Comparison of ENCODE assay signal across 8 mouse cellular contexts in the genomic region with DNA sequence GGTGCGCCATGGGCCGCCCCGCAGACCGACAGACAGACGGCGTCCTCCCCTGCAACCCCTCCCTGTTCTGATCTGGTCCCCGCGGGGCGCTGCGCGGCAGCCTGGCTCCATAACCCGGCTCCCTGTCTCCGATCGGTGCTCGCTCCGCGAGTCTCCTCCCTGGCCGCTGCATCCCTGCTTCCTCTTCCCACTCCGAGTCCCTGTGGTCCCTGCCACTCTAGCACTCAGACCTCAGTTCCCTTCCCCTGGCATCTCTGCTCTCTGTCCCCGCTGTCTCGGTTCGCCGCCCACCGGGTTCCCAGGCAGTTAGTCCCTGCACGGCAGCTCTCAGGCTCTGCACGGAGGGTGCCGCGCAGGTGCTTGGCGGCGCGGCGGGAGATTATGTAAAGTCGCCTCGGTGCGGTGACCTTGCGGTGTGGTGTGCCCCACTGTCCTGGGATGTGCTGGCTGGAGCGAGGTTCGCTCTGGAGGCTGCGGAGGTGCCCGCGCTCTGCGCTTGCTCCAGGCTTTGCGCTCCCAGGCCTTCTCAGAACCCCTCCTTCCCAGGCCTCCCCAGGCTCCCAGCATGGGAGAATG. TPM values are rescaled to one million over a fixed set of nuclear protein-coding genes. Genes with fewer than 3 reads are reported as not detected.
DNase-seq lines count a peak whose midpoint lies in the region; ATAC-seq lines count a peak whose summit lies in the region.

No protein-coding gene starts in this region.

- peaks cover 30% of the 10 kb centered on the region for H3K27me3 ChIP-seq in erythroblast, embryonic 14.5 days (ENCODE audit: control insufficient read depth)
- peaks cover 51% of the 10 kb centered on the region for H3K27me3 ChIP-seq in embryonic facial prominence, embryonic 14.5 days (replicated peaks; ENCODE audit: control insufficient read depth, insufficient read depth, low read length)
- peaks cover 42% of the 10 kb centered on the region for H3K27me3 ChIP-seq in intestine, embryonic 14.5 days (replicated peaks; ENCODE audit: control insufficient read depth, insufficient read depth, low read length)
- peaks cover 48% of the 10 kb centered on the region for H3K27me3 ChIP-seq in liver, embryonic 12.5 days (replicated peaks)

- peak overlapping the region; percentile 94 for H3K4me2 ChIP-seq in embryonic facial prominence, embryonic 14.5 days (ENCODE audit: low read depth, low read length)
- H3K4me2 ChIP-seq in intestine, embryonic 14.5 days (ENCODE audit: low read length): peak overlapping the region; percentile 86
- peak overlapping the region; percentile 67 for H3K4me2 ChIP-seq in liver, embryonic 12.5 days

- no peak for ATAC-seq in erythroblast, adult 5-6 weeks (replicated peaks; ENCODE audit: low FRiP score, poor library complexity, severe bottlenecking)
- peak; percentile 86 for ATAC-seq in embryonic facial prominence, embryonic 14.5 days (ENCODE audit: low read depth)
- peak; percentile 76 for ATAC-seq in intestine, embryonic 14.5 days (replicated peaks; ENCODE audit: low FRiP score, low TSS enrichment, low read depth)
- no peak for ATAC-seq in liver, embryonic 12.5 days

- no peaks in the 10 kb centered on the region for H3K9me3 ChIP-seq in erythroblast, embryonic 14.5 days (ENCODE audit: control insufficient read depth, low read length)
- no peaks in the 10 kb centered on the region for H3K9me3 ChIP-seq in embryonic facial prominence, embryonic 14.5 days (ENCODE audit: control insufficient read depth, low read length)
- H3K9me3 ChIP-seq in intestine, embryonic 14.5 days (ENCODE audit: control insufficient read depth, low read length): no peaks in the 10 kb centered on the region
- H3K9me3 ChIP-seq in liver, embryonic 12.5 days (replicated peaks): no peaks in the 10 kb centered on the region

- peak overlapping the region; percentile 67 for H3K9ac ChIP-seq in embryonic facial prominence, embryonic 14.5 days (ENCODE audit: low read depth, low read length)
- peak overlapping the region; percentile 51 for H3K9ac ChIP-seq in intestine, embryonic 14.5 days (ENCODE audit: low read length)
- H3K9ac ChIP-seq in liver, embryonic 12.5 days: no peak overlapping the region

- peak; percentile 51 for DNase-seq in adrenal gland, postnatal 25 days
- DNase-seq in embryonic facial prominence, embryonic 14.5 days (ENCODE audit: low spot score): peak; percentile 36
- peak; percentile 87 for DNase-seq in intestine, embryonic 14.5 days (ENCODE audit: low spot score)
- peak; percentile 6 for DNase-seq in ovary, adult 18-20 months (ENCODE audit: low spot score)
- no peak for DNase-seq in B cell, adult 2 months

- H3K27ac ChIP-seq in embryonic facial prominence, embryonic 14.5 days (replicated peaks; ENCODE audit: low read depth, low read length): no peak overlapping the region
- no peak overlapping the region for H3K27ac ChIP-seq in intestine, embryonic 14.5 days (ENCODE audit: low read depth)
- H3K27ac ChIP-seq in liver, embryonic 12.5 days: no peak overlapping the region

- H3K4me1 ChIP-seq in erythroblast, embryonic 14.5 days (ENCODE audit: control insufficient read depth): no peaks in the 10 kb centered on the region
- no peaks in the 10 kb centered on the region for H3K4me1 ChIP-seq in embryonic facial prominence, embryonic 14.5 days (ENCODE audit: control insufficient read depth, insufficient read depth, low read length)
- no peaks in the 10 kb centered on the region for H3K4me1 ChIP-seq in intestine, embryonic 14.5 days (replicated peaks; ENCODE audit: control insufficient read depth, insufficient read depth, low read length)
- no peaks in the 10 kb centered on the region for H3K4me1 ChIP-seq in liver, embryonic 12.5 days

- H3K36me3 ChIP-seq in erythroblast, embryonic 14.5 days (ENCODE audit: control insufficient read depth): no peaks in the 10 kb centered on the region
- H3K36me3 ChIP-seq in embryonic facial prominence, embryonic 14.5 days (ENCODE audit: control insufficient read depth, insufficient read depth, low read length): no peaks in the 10 kb centered on the region
- H3K36me3 ChIP-seq in intestine, embryonic 14.5 days (ENCODE audit: control insufficient read depth, insufficient read depth, low read length): no peaks in the 10 kb centered on the region
- no peaks in the 10 kb centered on the region for H3K36me3 ChIP-seq in liver, embryonic 12.5 days

- H3K4me3 ChIP-seq in erythroblast, embryonic 14.5 days (replicated peaks): peak overlapping the region; percentile 7
- H3K4me3 ChIP-seq in embryonic facial prominence, embryonic 14.5 days (ENCODE audit: low read depth, low read length): peak overlapping the region; percentile 70
- H3K4me3 ChIP-seq in intestine, embryonic 14.5 days (ENCODE audit: low read depth, low read length): peak overlapping the region; percentile 53
- H3K4me3 ChIP-seq in liver, embryonic 12.5 days: peak overlapping the region; percentile 46

- WGBS in embryonic facial prominence, embryonic 14.5 days: 0% methylated on average over 24 of the region's 43 CpGs
- under 1% methylated on average over 42 of the region's 43 CpGs for WGBS in intestine, embryonic 14.5 days
- WGBS in liver, embryonic 12.5 days (ENCODE audit: insufficient replicate concordance): 1% methylated on average over 42 of the region's 43 CpGs

RNA-seq across cellular contexts. Expression of gene Sh3gl2, which starts 0.8 kb away (rescaled TPM):
- polyA plus RNA-seq in erythroblast, embryonic 14.5 days (2012): not detected in 2 replicates
- not detected in 2 replicates for total RNA-seq in erythroblast, adult 5-6 weeks (2015; ENCODE audit: low replicate concordance)
- not detected in 2 replicates for total RNA-seq in erythroblast, adult 5-6 weeks (2017; ENCODE audit: low replicate concordance)
- total RNA-seq in adrenal gland, postnatal 25 days (2021): 21.6 and 32.2 TPM in 2 replicates
- 7.0 and 7.7 TPM in 2 replicates for polyA plus RNA-seq in embryonic facial prominence, embryonic 14.5 days (2014; fragmentation: Nextera tagmentation; extraction: Ambion mirVana)
- 17.1 and 17.5 TPM in 2 replicates for polyA plus RNA-seq in intestine, embryonic 14.5 days (2014; fragmentation: Nextera tagmentation; extraction: Ambion mirVana)
- 0.17 and 0.18 TPM in 2 replicates for polyA plus RNA-seq in liver, embryonic 12.5 days (2016; fragmentation: Nextera tagmentation; extraction: Ambion mirVana)

Comparison
In these comparisons a context has a peak if more than half of its experiments do, and no peak if none do; other contexts are left out.
1. H3K4me3 ChIP-seq: peak in every context shown above with its lines; median percentile 70 in embryonic facial prominence, embryonic 14.5 days; 53 in intestine, embryonic 14.5 days; 46 in liver, embryonic 12.5 days; 7 in erythroblast, embryonic 14.5 days.
2. ATAC-seq: peak in embryonic facial prominence, embryonic 14.5 days (single experiment) and intestine, embryonic 14.5 days (single experiment); none in erythroblast, adult 5-6 weeks (single experiment) and liver, embryonic 12.5 days (single experiment).
3. DNase-seq: peak in adrenal gland, postnatal 25 days (single experiment), embryonic facial prominence, embryonic 14.5 days (single experiment), intestine, embryonic 14.5 days (single experiment) and ovary, adult 18-20 months (single experiment); none in B cell, adult 2 months (0 of 2).
4. Peak in every context shown above with its lines, with median percentiles within 50 percentile points of each other: H3K4me2 ChIP-seq.